In genomic region chr4:9780179-9780578, GRCm38 (mm10) we compare ENCODE assay signal across 8 mouse cellular contexts.
DNase-seq lines count a peak whose midpoint lies in the region; ATAC-seq and TF ChIP-seq lines count a peak whose summit lies in the region.

No protein-coding gene starts in this region.

- ATAC-seq in granulocyte monocyte progenitor cell, adult 5-6 weeks (replicated peaks; ENCODE audit: poor library complexity, severe bottlenecking) = peak; percentile 58

- H3K4me3 ChIP-seq in lung, adult 2 months (replicated peaks; ENCODE audit: extremely low read depth, low read depth, low read length) = no peak overlapping the region

- H3K4me1 ChIP-seq in lung, adult 2 months (ENCODE audit: control insufficient read depth, insufficient read depth, low read length) = no peaks in the 10 kb centered on the region

- DNase-seq in CD4-positive helper T cell, adult 2 months (ENCODE audit: low read depth, low spot score) = peak; percentile 3
- peak; percentile 68 for DNase-seq in adrenal gland, adult 2 months
- DNase-seq in embryo, embryonic 11.5 days (ENCODE audit: low read depth, low spot score) = peak; percentile 54
- DNase-seq in kidney, postnatal 36 days = peak; percentile 72 to 92
- peak; percentile 58 for DNase-seq in lung, adult 2 months
- DNase-seq in retina, postnatal 7 days (ENCODE audit: low read depth, low spot score) = peak; percentile 36
- peak; percentile 74 for DNase-seq in urinary bladder, postnatal 25 days (ENCODE audit: low spot score)

- no peak for TF ChIP-seq POLR2A in lung, adult 2 months (IDR thresholded peaks at IDR 0.05; ENCODE audit: borderline replicate concordance, extremely low read depth, low read depth, low read length)

- 32% methylated on average over 9 of the region's 9 CpGs for WGBS in lung, adult 2 months

- peak; percentile 72 for TF ChIP-seq CTCF in lung, adult 2 months (IDR thresholded peaks at IDR 0.05; ENCODE audit: insufficient read depth, low read length)

Comparison
In these comparisons a context has a peak if more than half of its experiments do, and no peak if none do; other contexts are left out.
1. DNase-seq: peak in every context shown above with its lines; median percentile 82 in kidney, postnatal 36 days; 74 in urinary bladder, postnatal 25 days; 68 in adrenal gland, adult 2 months; 58 in lung, adult 2 months; 54 in embryo, embryonic 11.5 days; 36 in retina, postnatal 7 days; 3 in CD4-positive helper T cell, adult 2 months.